Mouse (Mus musculus) heart, embryonic 16.5 days (tissue): Measurements from ENCODE around the gene Vmn2r1. TPM values are rescaled to one million over a fixed set of nuclear protein-coding genes. Genes with fewer than 3 reads are reported as not detected.

Experiments used
- ATAC-seq: fragments of 200-750 bp; cut with Nextera tagmentation; replicated peaks from 2 replicates; pipeline ENCODE4 v1.8.0; 2017; ENCODE audit warnings: moderate number of reproducible peaks; ENCODE audit not compliant: insufficient read depth, low FRiP score; ENCODE audit errors: extremely low read depth
- H3K27ac ChIP-seq: fragments of 300-500 bp; sonication (generic); 2 replicates; pipeline ENCODE4 v1.5.1; 2014; ENCODE audit warnings: mild to moderate bottlenecking, low read length, control low read depth, moderate library complexity
- H3K27me3 ChIP-seq: fragments of 300-500 bp; sonication (generic); 2 replicates; pipeline ENCODE4 v1.6.1; 2014; ENCODE audit warnings: low read length, mixed read lengths; ENCODE audit not compliant: control insufficient read depth, insufficient read depth
- H3K36me3 ChIP-seq: fragments of 300-500 bp; sonication (generic); 2 replicates; pipeline ENCODE4 v1.6.1; 2014; ENCODE audit not compliant: control insufficient read depth, insufficient read depth
- H3K4me1 ChIP-seq: fragments of 300-500 bp; sonication (generic); 2 replicates; pipeline ENCODE4 v1.6.1; 2014; ENCODE audit warnings: low read length, mixed read lengths; ENCODE audit not compliant: control insufficient read depth, insufficient read depth
- H3K4me2 ChIP-seq: fragments of 300-500 bp; sonication (generic); 2 replicates; pipeline ENCODE4 v1.6.1; 2014; ENCODE audit warnings: low read depth, mild to moderate bottlenecking, control low read depth, low read length
- H3K4me3 ChIP-seq: fragments of 300-500 bp; sonication (generic); 2 replicates; pipeline ENCODE4 v1.5.1; 2014; ENCODE audit warnings: mild to moderate bottlenecking, control low read depth, low read length
- H3K9ac ChIP-seq: fragments of 300-500 bp; sonication (generic); 2 replicates; pipeline ENCODE4 v1.6.1; 2014; ENCODE audit warnings: low read length, control low read depth
- H3K9me3 ChIP-seq: fragments of 300-500 bp; sonication (generic); replicated peaks from 2 replicates; pipeline ENCODE4 v1.6.1; 2016; ENCODE audit warnings: low read length; ENCODE audit not compliant: control insufficient read depth
- WGBS: fragments of 180-500 bp; shearing (Covaris S2); extraction: QIAGEN DNeasy Blood & Tissue Kit; methylation state at CpG from one replicate; pipeline ENCODE4 v1.1.7; 2014; 5-methylcytosine and 5-hydroxymethylcytosine counted together
- polyA plus RNA-seq: library from polyadenylated mRNA; unstranded; fragments of >200 nt; fragmentation: Nextera tagmentation; extraction: Ambion mirVana; gene quantifications from 2 replicates; pipeline ENCODE4 v1.2.1, GENCODE M21; 2015

Gene Vmn2r1
- polyA plus RNA-seq, result 0.05 TPM in 1 of 2 replicates, not detected in the other

DNA sequence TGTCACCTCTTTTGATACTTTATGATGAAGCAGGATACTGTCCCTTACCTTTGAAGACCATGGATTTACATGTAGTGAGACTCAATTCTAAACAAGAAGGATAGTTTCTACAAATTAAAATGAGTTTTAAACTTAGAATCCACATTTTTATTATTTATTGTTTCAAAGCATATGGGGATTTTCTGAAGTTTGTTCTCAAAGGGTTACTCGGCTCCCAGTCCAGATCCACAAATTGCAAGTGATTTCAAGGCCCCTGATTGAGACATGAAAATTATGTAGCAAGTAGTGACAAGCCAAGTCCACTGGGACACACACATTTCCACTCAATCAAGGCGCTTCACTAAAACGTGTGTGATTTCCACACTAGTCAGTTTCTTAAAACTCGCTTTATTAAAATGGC lies at the start of gene Vmn2r1:
Vmn2r1 (plus strand) TSS at position 301 of the 400 bp plus-strand sequence.
- no peak within 1 kb of the TSS for H3K27ac ChIP-seq
- H3K36me3 ChIP-seq, result no peaks in the 10 kb centered on the region
- no peak within 1 kb of the TSS for H3K9ac ChIP-seq
- H3K4me1 ChIP-seq, result no peaks in the 10 kb centered on the region
- H3K9me3 ChIP-seq, result no peaks in the 10 kb centered on the region
- 73% methylated on average over 4 of the region's 4 CpGs for WGBS
- no peaks in the 10 kb centered on the region for H3K27me3 ChIP-seq
- H3K4me2 ChIP-seq, result no peak within 1 kb of the TSS
- no peak within 1 kb of the TSS for H3K4me3 ChIP-seq
- ATAC-seq, result no peak

- no peak overlapping the region for H3K9ac ChIP-seq
- no peaks in the 10 kb centered on the region for H3K9me3 ChIP-seq
- no peak overlapping the region for H3K4me2 ChIP-seq
- 55% methylated on average over 7 of the region's 7 CpGs for WGBS
- H3K36me3 ChIP-seq, result no peaks in the 10 kb centered on the region
- no peak overlapping the region for H3K4me3 ChIP-seq
- H3K27me3 ChIP-seq, result no peaks in the 10 kb centered on the region
- H3K27ac ChIP-seq, result no peak overlapping the region
- no peak for ATAC-seq
- H3K4me1 ChIP-seq, result no peaks in the 10 kb centered on the region
Measured at GRCm38 (mm10) chr3:64038136-64038841, 43.1 kb upstream of the Vmn2r1 start.

DNA sequence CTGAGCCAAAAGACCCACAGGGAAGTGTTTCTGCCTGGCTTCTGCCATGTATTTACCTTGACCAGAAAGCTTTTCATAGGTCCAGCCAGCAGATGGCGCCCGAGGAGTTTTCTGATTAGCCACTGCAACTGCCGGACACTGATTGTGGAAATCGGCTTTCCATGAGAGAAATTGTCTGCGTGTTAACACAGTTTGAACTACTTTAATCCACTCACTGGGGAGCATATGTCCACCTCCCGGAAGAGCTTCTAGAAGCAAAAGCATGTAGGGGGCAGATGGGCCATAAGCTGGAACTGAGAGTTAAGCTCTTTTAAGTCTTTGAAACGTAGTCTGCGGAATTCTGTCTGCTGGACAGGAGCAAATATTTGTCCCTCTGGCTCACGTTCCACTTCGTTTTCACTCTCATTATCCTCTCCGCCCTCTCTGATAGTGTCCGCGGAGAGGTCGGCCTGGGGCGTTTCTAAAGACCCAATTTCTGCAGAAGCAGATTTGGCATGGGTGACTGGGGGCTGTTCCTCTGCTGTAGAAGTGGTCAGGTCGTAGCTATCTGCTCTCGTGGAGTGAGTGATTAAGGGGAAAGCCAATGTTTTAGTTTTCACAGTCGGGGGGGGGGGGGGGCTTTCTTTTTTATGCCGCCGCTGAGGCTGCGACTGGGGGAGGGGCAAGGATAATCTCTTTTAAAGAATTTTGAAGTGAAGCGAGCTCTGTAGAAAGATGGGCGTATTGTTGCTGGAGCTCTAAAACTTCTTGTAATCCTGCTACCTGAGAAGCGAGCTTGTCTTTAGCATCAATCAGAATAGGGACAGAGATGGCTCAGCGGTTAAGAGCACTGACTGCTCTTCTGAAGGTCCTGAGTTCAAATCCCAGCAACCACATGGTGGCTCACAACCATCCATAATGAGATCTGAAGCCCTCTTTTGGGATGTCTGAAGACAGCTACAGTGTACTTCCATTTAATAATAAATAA lies 41.2 kb upstream of the Vmn2r1 start:
- 12% methylated on average over 25 of the region's 25 CpGs for WGBS

GRCm38 (mm10) chr3:64112707-64113106 lies 31.4 kb downstream of the Vmn2r1 start:
- 84% methylated on average over 1 of the region's 1 CpGs for WGBS
- Histone ChIP-seq H3K27ac (no peak overlapping the region), H3K4me3 (no peak overlapping the region), H3K9me3 (no peaks in the 10 kb centered on the region), H3K9ac (no peak overlapping the region), H3K4me2 (no peak overlapping the region), H3K27me3 (no peaks in the 10 kb centered on the region), H3K36me3 (no peaks in the 10 kb centered on the region), H3K4me1 (no peaks in the 10 kb centered on the region)
- ATAC-seq, result no peak

More for the DNA sequence above, 41.2 kb upstream of the Vmn2r1 start:
- Histone ChIP-seq H3K36me3 (no peaks in the 10 kb centered on the region), H3K4me3 (peak overlapping the region; percentile 65), H3K9me3 (no peaks in the 10 kb centered on the region), H3K27me3 (no peaks in the 10 kb centered on the region), H3K27ac (peak overlapping the region; percentile 54), H3K4me1 (no peaks in the 10 kb centered on the region), H3K4me2 (peak overlapping the region; percentile 88), H3K9ac (peak overlapping the region; percentile 71)
- ATAC-seq, result peak; percentile 52

- WGBS, result 81% methylated on average over 11 of the region's 11 CpGs
- H3K27me3 ChIP-seq, result no peaks in the 10 kb centered on the region
Measured at GRCm38 (mm10) chr3:64113352-64114046, 32.2 kb downstream of the Vmn2r1 start.

GRCm38 (mm10) chr3:64141878-64142508 lies 60.6 kb downstream of the Vmn2r1 start, which contains the start of gene Vmn2r2:
TSS of gene Vmn2r2 (minus strand) at chr3:64141928.
- no peak for ATAC-seq
- Histone ChIP-seq H3K4me2 (no peak within 1 kb of the TSS), H3K36me3 (no peaks in the 10 kb centered on the region), H3K4me1 (no peaks in the 10 kb centered on the region), H3K9ac (no peak within 1 kb of the TSS), H3K27ac (no peak within 1 kb of the TSS), H3K9me3 (no peaks in the 10 kb centered on the region), H3K27me3 (no peaks in the 10 kb centered on the region), H3K4me3 (no peak within 1 kb of the TSS)
- 78% methylated on average over 2 of the region's 2 CpGs for WGBS

More at GRCm38 (mm10) chr3:64113352-64114046, 32.2 kb downstream of the Vmn2r1 start:
- Histone ChIP-seq H3K27ac (no peak overlapping the region), H3K4me1 (no peaks in the 10 kb centered on the region), H3K4me3 (no peak overlapping the region), H3K9me3 (no peaks in the 10 kb centered on the region), H3K36me3 (no peaks in the 10 kb centered on the region), H3K4me2 (no peak overlapping the region), H3K9ac (no peak overlapping the region)
- ATAC-seq, result no peak

Other genes with a start within 250 kb of the Vmn2r1 start
- 0.33 and 1.1 TPM in 2 replicates for gene Plch1, start 182.1 kb upstream of the Vmn2r1 start, polyA plus RNA-seq
- gene E130311K13Rik, start 152.1 kb upstream of the Vmn2r1 start, polyA plus RNA-seq, result 3.7 and 4.0 TPM in 2 replicates
- gene Slc33a1, start 116.8 kb upstream of the Vmn2r1 start, polyA plus RNA-seq, result 11.1 and 12.7 TPM in 2 replicates
- gene Gmps, start 105.4 kb upstream of the Vmn2r1 start, polyA plus RNA-seq, result 35.1 and 36.4 TPM in 2 replicates
- gene Vmn2r2, start 60.4 kb downstream of the Vmn2r1 start, polyA plus RNA-seq, result not detected in 2 replicates
- not detected in 2 replicates for gene Vmn2r3, start 208.2 kb downstream of the Vmn2r1 start, polyA plus RNA-seq